Mouse (Mus musculus) cortical plate, adult 2 months (tissue): ENCODE measurements around the gene Mex3d. TPM values are rescaled to one million over a fixed set of nuclear protein-coding genes. Genes with fewer than 3 reads are reported as not detected.

Source experiments
- H3K27ac ChIP-seq: fragments of 200-500 bp; 2 replicates; pipeline ENCODE4 v1.5.1; 2012; ENCODE audit warnings: low read length, control low read depth, inconsistent platforms; ENCODE audit not compliant: insufficient read depth
- H3K4me1 ChIP-seq: fragments of 200-500 bp; 2 replicates; pipeline ENCODE4 v1.6.1; 2011; ENCODE audit warnings: low read length; ENCODE audit not compliant: control insufficient read depth, insufficient read depth
- H3K4me3 ChIP-seq: fragments of 200-500 bp; 2 replicates; pipeline ENCODE4 v1.5.1; 2011; ENCODE audit warnings: mild to moderate bottlenecking, low read length, control low read depth; ENCODE audit not compliant: insufficient read depth
- CTCF ChIP-seq: fragments of 200-500 bp; IDR thresholded peaks from 2 replicates; pipeline ENCODE4 v1.5.1; 2011; ENCODE audit warnings: mild to moderate bottlenecking, control low read depth, low read length; ENCODE audit not compliant: insufficient read depth; ENCODE audit errors: extremely low read depth
- POLR2A ChIP-seq: fragments of 200-500 bp; IDR thresholded peaks from 2 replicates; pipeline ENCODE4 v1.6.1; 2011; ENCODE audit warnings: mild to moderate bottlenecking, low read length, control low read depth; ENCODE audit not compliant: insufficient read depth; ENCODE audit errors: extremely low read depth
- polyA plus RNA-seq: library from polyadenylated mRNA; depleted of rRNA; stranded (reverse); fragments of >200 nt; gene quantifications from 2 replicates; pipeline ENCODE4 v1.2.3, GENCODE M21; 2012

Gene Mex3d
- polyA plus RNA-seq, 1 experiment: 14.3 TPM

- no peak overlapping the region for H3K4me3 ChIP-seq
- H3K4me1 ChIP-seq: no peaks in the 10 kb centered on the region
- TF ChIP-seq CTCF (no peak), POLR2A (no peak)
- H3K27ac ChIP-seq: no peak overlapping the region
These were observed 21.7 kb downstream of the Mex3d start for GRCm38 (mm10) chr10:80365736-80366135.

- no peak for TF ChIP-seq POLR2A
- TF ChIP-seq CTCF: no peak
- H3K27ac ChIP-seq: no peak overlapping the region
- H3K4me3 ChIP-seq: no peak overlapping the region
- no peaks in the 10 kb centered on the region for H3K4me1 ChIP-seq
These were observed 23.7 kb downstream of the Mex3d start for GRCm38 (mm10) chr10:80363734-80364133.

GRCm38 (mm10) chr10:80357994-80358639 is 29.3 kb downstream of the Mex3d start:
- TF ChIP-seq POLR2A: no peak
- no peak for TF ChIP-seq CTCF
- Histone ChIP-seq H3K4me1 (no peaks in the 10 kb centered on the region), H3K27ac (no peak overlapping the region), H3K4me3 (peak overlapping the region; percentile 48; the same call in 1 of the 2 replicates)

GRCm38 (mm10) chr10:80357336-80357735 is 30.1 kb downstream of the Mex3d start:
- peak overlapping the region; percentile 48 for H3K4me3 ChIP-seq
- TF ChIP-seq POLR2A: no peak
- no peak for TF ChIP-seq CTCF
- H3K27ac ChIP-seq: no peak overlapping the region

GRCm38 (mm10) chr10:80356737-80357136 is 30.7 kb downstream of the Mex3d start:
- Histone ChIP-seq H3K4me3 (peak overlapping the region; percentile 48), H3K4me1 (no peaks in the 10 kb centered on the region), H3K27ac (no peak overlapping the region)
- no peak for TF ChIP-seq CTCF
- no peak for TF ChIP-seq POLR2A

More at GRCm38 (mm10) chr10:80357336-80357735, 30.1 kb downstream of the Mex3d start:
- H3K4me1 ChIP-seq: no peaks in the 10 kb centered on the region

GRCm38 (mm10) chr10:80356001-80356682 is 31.3 kb downstream of the Mex3d start, which contains the start of gene Plk5:
Gene Plk5, plus strand, starts transcription at chr10:80356459.
- Histone ChIP-seq H3K27ac (no peak within 1 kb of the TSS), H3K4me3 (peak within 1 kb of the TSS; percentile 48), H3K4me1 (no peaks in the 10 kb centered on the region)
- TF ChIP-seq CTCF: no peak
- TF ChIP-seq POLR2A: no peak

GRCm38 (mm10) chr10:80355431-80355830 is 32.0 kb downstream of the Mex3d start:
- Histone ChIP-seq H3K4me3 (0 out of 2 replicates have a peak overlapping the region, but pooled peaks have one; percentile 48), H3K27ac (no peak overlapping the region), H3K4me1 (no peaks in the 10 kb centered on the region)
- no peak for TF ChIP-seq CTCF
- TF ChIP-seq POLR2A: no peak

GRCm38 (mm10) chr10:80352727-80353126 is 34.7 kb downstream of the Mex3d start:
- TF ChIP-seq POLR2A (no peak), CTCF (no peak)
- Histone ChIP-seq H3K4me1 (no peaks in the 10 kb centered on the region), H3K27ac (no peak overlapping the region), H3K4me3 (no peak overlapping the region)

GRCm38 (mm10) chr10:80351896-80352295 is 35.6 kb downstream of the Mex3d start:
- Histone ChIP-seq H3K4me1 (no peaks in the 10 kb centered on the region), H3K27ac (no peak overlapping the region), H3K4me3 (no peak overlapping the region)
- no peak for TF ChIP-seq POLR2A
- TF ChIP-seq CTCF: no peak

GRCm38 (mm10) chr10:80350292-80350691 is 37.2 kb downstream of the Mex3d start:
- H3K4me3 ChIP-seq: no peak overlapping the region
- H3K27ac ChIP-seq: no peak overlapping the region
- no peaks in the 10 kb centered on the region for H3K4me1 ChIP-seq
- TF ChIP-seq POLR2A (no peak), CTCF (peak; percentile 91)
